Mouse (Mus musculus) MEL (cell line): ENCODE results near the gene Ank2.

Experiments
- CTCF ChIP-seq, 3 experiments: IDR thresholded peaks in 2 of 3; conservative IDR thresholded peaks in 1 of 3; 2 replicates each; pipeline ENCODE4 v1.5.1; 2011 to 2012; ENCODE audit warnings: low read length in 3 of 3, low read depth in 2 of 3, mild to moderate bottlenecking in 2 of 3, improper control_type of control experiment in 1 of 3, inconsistent platforms in 1 of 3, mixed read lengths in 1 of 3, moderate library complexity in 1 of 3; ENCODE audit not compliant: control insufficient read depth in 1 of 3, insufficient read depth in 1 of 3, poor library complexity in 1 of 3, severe bottlenecking in 1 of 3
- GATA1 ChIP-seq: IDR thresholded peaks from 2 replicates; pipeline ENCODE4 v1.6.1; 2011; ENCODE audit warnings: low read depth, low read length, improper control_type of control experiment
- HCFC1 ChIP-seq: IDR thresholded peaks from 2 replicates; pipeline ENCODE4 v1.6.1; 2012; ENCODE audit warnings: low read depth, mild to moderate bottlenecking, inconsistent platforms, low read length, improper control_type of control experiment, moderate library complexity
- KAT2A ChIP-seq: conservative IDR thresholded peaks from 2 replicates; pipeline ENCODE4 v1.6.1; 2012; ENCODE audit warnings: low read depth, low read length, improper control_type of control experiment, inconsistent platforms
- MAFK ChIP-seq: IDR thresholded peaks from 2 replicates; pipeline ENCODE4 v1.6.1; 2011; ENCODE audit warnings: low read depth, mild to moderate bottlenecking, low read length, improper control_type of control experiment, borderline replicate concordance
- NRF1 ChIP-seq: IDR thresholded peaks from 2 replicates; pipeline ENCODE4 v1.6.1; 2014; ENCODE audit warnings: low read depth, mild to moderate bottlenecking, inconsistent platforms, low read length, improper control_type of control experiment, moderate library complexity; ENCODE audit not compliant: poor library complexity, insufficient read depth, severe bottlenecking
- POLR2A ChIP-seq, 2 experiments: IDR thresholded peaks; 2 replicates each; pipeline ENCODE4 v1.6.1; 2011 to 2012; ENCODE audit warnings: low read length in 2 of 2, mild to moderate bottlenecking in 2 of 2, control low read depth in 1 of 2, improper control_type of control experiment in 1 of 2, low read depth in 1 of 2, moderate library complexity in 1 of 2; ENCODE audit not compliant: control insufficient read depth in 1 of 2, insufficient read depth in 1 of 2, poor library complexity in 1 of 2
- POLR2AphosphoS5 ChIP-seq: IDR thresholded peaks from 2 replicates; pipeline ENCODE4 v1.6.1; 2012; ENCODE audit warnings: low read depth, borderline replicate concordance, mild to moderate bottlenecking, inconsistent platforms, low read length, moderate library complexity, mixed read lengths
- RCOR1 ChIP-seq: IDR thresholded peaks from 2 replicates; pipeline ENCODE4 v1.6.1; 2012; ENCODE audit warnings: low read depth, mild to moderate bottlenecking, inconsistent platforms, low read length, improper control_type of control experiment
- TAL1 ChIP-seq: IDR thresholded peaks from 2 replicates; pipeline ENCODE4 v1.6.1; 2012; ENCODE audit warnings: mild to moderate bottlenecking, inconsistent platforms, low read length, moderate library complexity, mixed read lengths
- TBP ChIP-seq: IDR thresholded peaks from 2 replicates; pipeline ENCODE4 v1.8.0; 2011; ENCODE audit warnings: low read depth, low read length, improper control_type of control experiment
- UBTF ChIP-seq: IDR thresholded peaks from 2 replicates; pipeline ENCODE4 v1.6.1; 2012; ENCODE audit warnings: low read depth, mild to moderate bottlenecking, inconsistent platforms, low read length, improper control_type of control experiment, moderate library complexity, borderline replicate concordance; ENCODE audit not compliant: insufficient read depth
- USF1 ChIP-seq: IDR thresholded peaks from 2 replicates; pipeline ENCODE4 v1.6.1; 2014; ENCODE audit warnings: low read depth, mild to moderate bottlenecking, inconsistent platforms, low read length, improper control_type of control experiment, moderate library complexity

DNA sequence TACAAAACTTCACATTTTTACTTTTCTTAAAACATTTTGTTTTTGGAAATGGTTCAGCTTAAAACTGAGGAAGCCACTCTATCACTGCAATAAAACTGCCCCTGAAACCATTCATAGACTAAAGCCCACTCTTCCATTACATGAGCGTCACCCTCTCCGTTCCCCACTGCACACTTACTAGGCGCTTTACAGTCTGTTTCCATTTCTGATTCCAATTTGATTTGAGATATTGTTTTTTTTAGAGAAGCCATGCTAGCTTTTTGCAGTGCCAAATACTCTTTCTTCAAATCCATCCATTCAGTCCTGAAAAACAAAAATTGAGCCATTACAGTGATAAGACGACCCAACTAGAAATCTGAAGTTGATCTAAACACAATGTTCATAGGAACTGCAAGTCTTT is 44.8 kb upstream of the Ank2 start:
- no peak for TF ChIP-seq CTCF (IDR thresholded peaks at IDR 0.05 in 2 of 3, conservative IDR thresholded peaks at IDR 0.05 in 1 of 3; ENCODE audit: control insufficient read depth in 1 of 3, insufficient read depth in 1 of 3, low read depth in 2 of 3, low read length in 3 of 3, poor library complexity in 1 of 3, severe bottlenecking in 1 of 3)
- TF ChIP-seq POLR2A (IDR thresholded peaks at IDR 0.05; ENCODE audit: control insufficient read depth in 1 of 2, insufficient read depth in 1 of 2, low read depth in 1 of 2, low read length in 2 of 2, poor library complexity in 1 of 2) = no peak
- no peak for TF ChIP-seq POLR2AphosphoS5
- no peak for TF ChIP-seq HCFC1
- no peak for TF ChIP-seq GATA1
- no peak for TF ChIP-seq TBP
- no peak for TF ChIP-seq NRF1
- no peak for TF ChIP-seq KAT2A
- no peak for TF ChIP-seq USF1
- no peak for TF ChIP-seq TAL1
- TF ChIP-seq UBTF = no peak
- TF ChIP-seq RCOR1 = no peak
- TF ChIP-seq MAFK = no peak
